Mouse (Mus musculus) layer of hippocampus, postnatal 10 days (tissue): ENCODE data around the gene Prnd. TPM values are rescaled to one million over a fixed set of nuclear protein-coding genes. Genes with fewer than 3 reads are reported as not detected.
A peak's percentile ranks its signal among the peaks of the same experiment; 100 is the strongest.

Experiments used
- DNase-seq, 2 experiments: peaks; one replicate each; pipeline ENCODE4 v3.0.0; 2021; ENCODE audit warnings: low spot score in 2 of 2
- total RNA-seq, 2 experiments: library from RNA; stranded (reverse); gene quantifications; 2 replicates each; pipeline ENCODE4 v1.2.3; 2021

Gene Prnd
- total RNA-seq, 2 experiments from 2014 or later: 5.1 to 5.2 TPM

DNA sequence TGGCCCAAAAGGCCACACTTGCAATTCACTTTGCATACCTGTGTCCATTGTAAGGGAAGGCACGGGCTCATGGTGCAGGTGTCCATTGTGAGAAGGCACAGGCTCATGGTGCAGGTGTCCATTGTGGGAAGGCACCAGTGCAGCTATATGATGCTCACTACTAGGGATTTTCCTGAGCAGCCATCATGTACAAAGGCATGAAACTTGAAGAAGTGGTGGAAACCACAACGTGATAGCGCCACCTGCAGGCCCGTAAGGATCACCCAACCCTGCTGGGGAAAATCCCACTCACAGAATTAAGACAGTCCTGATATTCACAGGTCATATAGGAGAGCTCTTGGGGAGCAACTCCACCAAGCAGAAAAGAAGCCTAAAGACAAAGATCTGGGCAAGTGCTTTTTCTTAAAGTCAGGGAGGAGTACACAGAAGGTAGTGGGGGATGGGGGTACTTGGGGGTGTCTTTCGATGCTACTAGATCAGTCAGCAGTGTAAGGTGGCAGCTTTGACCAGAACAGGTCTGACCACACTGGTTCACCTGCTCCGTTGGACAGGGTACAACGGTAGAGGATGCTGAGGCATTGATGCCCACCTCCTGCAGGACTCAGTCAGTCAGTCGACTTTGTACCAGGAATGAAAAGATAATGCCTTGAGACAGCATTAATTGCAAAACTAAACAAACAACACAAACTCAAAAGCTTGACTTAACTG is 11.1 kb upstream of the Prnd start:
- peak; percentile 69 to 76 for DNase-seq

DNA sequence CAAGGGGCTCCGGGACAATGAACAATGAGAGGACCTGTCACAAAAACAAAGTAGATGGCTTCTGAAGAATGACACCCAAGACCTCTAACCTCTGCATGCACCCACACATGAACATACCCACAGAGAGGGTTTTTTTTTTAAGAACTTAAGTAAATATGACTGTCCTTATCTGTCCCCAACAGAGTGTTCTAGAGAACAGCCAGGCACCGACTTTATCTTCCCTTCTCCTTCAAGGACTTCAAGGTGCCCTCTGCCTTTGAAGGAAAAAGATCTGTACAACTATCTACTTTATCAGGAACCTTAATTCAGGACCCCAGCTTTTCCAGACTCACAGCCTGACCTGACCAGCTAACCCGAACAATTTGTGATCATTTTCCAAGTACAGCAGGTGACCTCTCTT is 10.2 kb upstream of the Prnd start:
- DNase-seq: no peak

- peak in 1 of 2 experiments; percentile 2 for DNase-seq
Measured at GRCm38 (mm10) chr2:131941501-131941900, 9.2 kb upstream of the Prnd start.

- DNase-seq: peak; percentile 1 to 2
Measured at GRCm38 (mm10) chr2:131944370-131944769, 6.3 kb upstream of the Prnd start.

GRCm38 (mm10) chr2:131945225-131945624 is 5.4 kb upstream of the Prnd start:
- peak; percentile 2 to 6 for DNase-seq

- peak; percentile 10 to 23 for DNase-seq
Measured at GRCm38 (mm10) chr2:131945765-131946164, 4.9 kb upstream of the Prnd start.

GRCm38 (mm10) chr2:131946351-131946750 is 4.3 kb upstream of the Prnd start:
- peak in 1 of 2 experiments; percentile 3 for DNase-seq

- DNase-seq: peak; percentile 1 to 6
Measured at GRCm38 (mm10) chr2:131948156-131948555, 2.5 kb upstream of the Prnd start.

DNA sequence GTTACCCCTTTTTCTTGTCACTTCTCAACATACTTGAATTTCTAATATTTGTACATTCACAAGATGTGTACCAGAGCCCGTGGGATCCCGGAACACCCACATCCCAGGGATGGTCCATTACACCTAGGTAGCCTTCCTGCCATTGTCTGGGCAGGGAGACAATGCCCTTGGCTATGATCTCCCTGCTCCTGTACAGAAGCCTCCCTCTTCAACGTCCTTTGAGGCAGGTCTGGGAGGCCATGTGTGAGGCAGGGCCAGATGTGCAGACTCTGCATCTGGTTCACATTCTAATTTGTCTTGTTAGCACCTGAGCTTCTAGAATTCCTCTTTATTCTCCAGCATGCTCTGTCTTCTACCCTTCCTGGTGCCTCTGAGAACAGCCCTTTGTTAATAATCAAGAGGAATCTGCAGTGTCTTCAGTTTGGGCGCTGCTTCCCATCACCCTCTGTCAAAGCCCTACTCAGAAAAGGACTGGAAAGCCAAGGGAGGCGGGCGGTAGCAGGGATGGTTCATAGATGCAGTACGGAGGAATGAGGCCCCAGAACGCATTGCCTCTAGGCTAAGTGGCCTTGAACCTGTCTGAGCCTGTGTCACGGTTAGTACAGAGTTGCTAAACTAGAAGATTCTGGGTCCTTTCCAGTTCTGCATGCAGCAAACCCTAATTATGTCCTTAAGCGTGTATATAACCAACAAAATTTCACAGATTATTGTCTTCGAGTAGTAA is 1.6 kb upstream of the Prnd start:
- DNase-seq: peak; percentile 2 to 7

- peak; percentile 75 to 78 for DNase-seq
Measured at GRCm38 (mm10) chr2:131949767-131950597, 679 bp upstream of the Prnd start.

- DNase-seq: peak in 1 of 2 experiments; percentile 20
Measured at GRCm38 (mm10) chr2:131952456-131952855, 1.8 kb downstream of the Prnd start.

- DNase-seq: peak in 1 of 2 experiments; percentile 24
Measured at GRCm38 (mm10) chr2:131952961-131953538, 2.4 kb downstream of the Prnd start.

DNA sequence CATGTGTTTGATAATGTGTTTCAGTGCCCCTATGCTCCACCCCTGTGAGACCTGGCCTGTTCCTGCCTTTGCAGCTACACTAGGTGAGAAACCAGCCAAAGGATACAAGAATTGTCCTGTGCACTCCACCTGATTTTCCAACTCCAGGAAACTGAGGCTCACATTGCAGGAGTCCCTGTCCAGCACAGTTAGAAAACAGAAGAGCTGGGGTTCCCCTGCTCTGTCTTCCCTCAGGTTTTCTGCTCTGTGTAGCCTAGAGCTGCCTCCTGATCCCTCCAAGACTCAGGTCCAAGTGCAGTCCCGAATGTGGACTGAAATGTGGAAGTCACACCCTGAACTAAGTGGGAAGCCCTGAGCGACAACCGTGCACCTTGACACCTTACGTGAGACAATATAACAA is 3.0 kb downstream of the Prnd start:
- peak in 1 of 2 experiments; percentile 9 for DNase-seq

DNA sequence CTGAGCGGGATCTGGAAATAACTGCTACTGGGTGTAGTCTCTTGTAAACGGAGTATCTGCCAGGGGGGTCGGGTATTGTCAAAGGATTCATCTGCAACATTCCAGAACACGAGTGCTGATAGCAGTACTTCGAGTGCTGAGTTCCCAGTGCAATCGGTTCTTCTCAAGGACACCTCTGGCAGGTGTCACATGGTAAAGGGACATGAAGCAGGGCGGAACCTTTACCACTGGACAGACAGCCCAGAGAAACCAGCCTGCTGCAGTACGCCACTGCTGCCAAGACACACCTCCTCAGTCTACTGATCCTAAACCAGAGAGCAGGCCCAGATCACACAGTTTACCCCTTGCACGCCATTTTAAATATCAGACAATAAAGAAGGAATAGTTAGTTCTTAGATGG is 4.2 kb downstream of the Prnd start:
- DNase-seq: peak in 1 of 2 experiments; percentile 10

DNA sequence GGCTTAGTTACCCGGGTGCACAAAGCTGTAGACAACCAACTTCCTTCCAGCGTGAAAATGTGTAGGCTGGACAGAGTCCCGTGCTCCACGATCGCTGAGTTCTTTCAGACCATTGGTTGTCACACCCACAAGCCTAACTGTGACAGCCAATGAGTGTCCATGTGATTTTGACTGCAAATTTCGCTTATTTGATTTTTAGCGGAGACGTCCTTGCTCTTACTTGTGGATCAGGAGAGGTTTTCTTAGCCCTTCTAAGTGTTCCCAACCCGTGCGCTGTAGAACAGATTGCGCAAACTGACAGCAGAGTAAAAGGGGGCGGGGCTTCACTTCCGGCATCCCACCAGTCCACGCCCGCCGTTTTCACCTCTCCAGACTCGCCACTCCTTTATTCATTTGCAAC is 4.6 kb downstream of the Prnd start:
- peak in 1 of 2 experiments; percentile 22 for DNase-seq

DNA sequence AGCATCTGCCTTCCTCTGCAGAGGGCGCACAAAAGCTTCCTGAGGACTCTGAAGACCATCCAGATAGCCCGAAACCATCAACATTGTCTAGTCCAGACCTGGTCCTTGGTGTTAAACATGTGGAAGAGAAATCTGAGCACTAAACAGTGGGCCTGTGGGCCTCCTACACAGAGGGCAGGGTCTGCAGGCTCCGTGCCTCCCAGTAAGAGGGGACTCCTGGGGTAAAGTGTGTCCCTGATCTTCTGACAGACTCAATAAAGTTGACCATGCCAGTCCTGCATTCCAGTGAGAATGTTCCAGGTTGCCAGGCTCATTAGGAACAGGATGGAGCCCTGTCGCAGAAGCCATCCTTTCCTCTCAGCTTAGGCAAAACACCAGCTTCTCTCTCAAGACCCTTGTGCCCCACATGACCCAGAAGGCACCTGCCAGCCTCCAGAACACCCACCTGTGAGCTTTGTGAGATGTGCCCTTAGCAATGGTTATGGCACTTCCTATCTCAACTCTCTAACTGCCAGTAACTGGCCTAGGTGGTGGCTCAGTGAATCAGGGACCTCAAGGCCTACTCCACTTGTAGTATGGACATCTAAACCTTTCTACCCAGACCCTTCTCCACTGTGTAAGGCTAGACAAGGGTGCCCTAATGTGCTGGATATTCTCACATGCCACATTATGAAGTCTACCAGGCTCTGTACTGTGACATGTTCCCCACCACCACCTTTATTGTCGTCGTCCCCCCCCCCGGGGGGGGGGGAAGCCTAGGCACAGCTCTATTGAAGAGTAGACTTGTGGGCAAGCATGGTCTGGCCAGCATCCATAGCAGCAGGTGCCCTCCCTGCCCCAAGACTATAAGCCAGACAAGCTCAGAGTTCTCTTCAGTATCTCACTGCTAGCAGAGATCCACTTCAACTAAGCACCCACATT is 5.9 kb downstream of the Prnd start:
- peak in 1 of 2 experiments; percentile 5 for DNase-seq

- DNase-seq: peak in 1 of 2 experiments; percentile 7
Measured at GRCm38 (mm10) chr2:131957731-131958222, 7.1 kb downstream of the Prnd start.

GRCm38 (mm10) chr2:131961671-131962070 is 11.0 kb downstream of the Prnd start:
- peak in 1 of 2 experiments; percentile 2 for DNase-seq

GRCm38 (mm10) chr2:131970597-131970996 is 19.9 kb downstream of the Prnd start:
- DNase-seq: peak in 1 of 2 experiments; percentile 3

GRCm38 (mm10) chr2:131971098-131971497 is 20.4 kb downstream of the Prnd start:
- DNase-seq: no peak
